Mouse (Mus musculus): ENCODE results near the gene Tmc7.

DNA sequence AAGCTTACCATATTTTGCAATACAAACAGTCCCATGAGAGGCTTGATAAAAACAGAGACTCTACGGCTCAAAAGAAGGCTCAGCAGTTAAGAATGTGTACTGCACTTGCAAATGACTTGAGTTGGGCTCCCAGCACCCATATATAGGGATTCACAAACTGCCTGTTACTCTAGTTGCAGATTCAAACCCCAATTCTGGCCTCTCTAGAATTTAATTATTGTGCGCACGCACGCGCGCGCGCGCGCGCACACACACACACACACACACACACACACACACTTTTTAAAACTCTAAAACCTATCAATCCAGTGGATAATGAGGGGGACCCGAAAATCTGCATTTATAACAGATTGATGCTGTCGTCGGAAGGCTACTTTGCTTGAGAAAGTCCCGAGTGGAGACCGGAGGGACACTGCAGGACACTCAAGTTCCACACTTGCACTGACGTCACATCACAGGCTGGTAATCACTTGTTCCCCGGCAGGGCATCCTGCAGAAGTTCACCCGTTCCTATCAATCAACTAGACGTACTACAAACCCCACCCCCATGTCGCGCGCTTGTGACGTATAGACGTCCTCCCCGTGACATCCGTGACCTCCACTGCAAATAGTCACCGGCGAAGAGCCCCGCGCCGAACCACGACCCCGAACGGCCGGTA lies 51.9 kb downstream of the Tmc7 start:
- 0 out of 2 replicates have a peak, but pooled peaks have one; percentile 29 for TF ChIP-seq POLR2A (IDR thresholded peaks at IDR 0.05; ENCODE audit: control insufficient read depth, extremely low read depth, insufficient read depth, low read length, poor library complexity)
- TF ChIP-seq CTCF (IDR thresholded peaks at IDR 0.05; ENCODE audit: borderline replicate concordance, control insufficient read depth, extremely low read depth, insufficient read depth, low read length, poor library complexity) = no peak

Measured in thymus, adult 2 months (tissue).